Mouse (Mus musculus) heart, embryonic 16.5 days (tissue): ENCODE results near the gene Snapin. TPM values are rescaled to one million over a fixed set of nuclear protein-coding genes. Genes with fewer than 3 reads are reported as not detected.
A peak's percentile ranks its signal among the peaks of the same experiment; 100 is the strongest.

Source experiments
- ATAC-seq: fragments of 200-750 bp; cut with Nextera tagmentation; replicated peaks from 2 replicates; pipeline ENCODE4 v1.8.0; 2017; ENCODE audit warnings: moderate number of reproducible peaks; ENCODE audit not compliant: insufficient read depth, low FRiP score; ENCODE audit errors: extremely low read depth
- H3K27ac ChIP-seq: fragments of 300-500 bp; sonication (generic); 2 replicates; pipeline ENCODE4 v1.5.1; 2014; ENCODE audit warnings: mild to moderate bottlenecking, low read length, control low read depth, moderate library complexity
- H3K27me3 ChIP-seq: fragments of 300-500 bp; sonication (generic); 2 replicates; pipeline ENCODE4 v1.6.1; 2014; ENCODE audit warnings: low read length, mixed read lengths; ENCODE audit not compliant: control insufficient read depth, insufficient read depth
- H3K36me3 ChIP-seq: fragments of 300-500 bp; sonication (generic); 2 replicates; pipeline ENCODE4 v1.6.1; 2014; ENCODE audit not compliant: control insufficient read depth, insufficient read depth
- H3K4me1 ChIP-seq: fragments of 300-500 bp; sonication (generic); 2 replicates; pipeline ENCODE4 v1.6.1; 2014; ENCODE audit warnings: low read length, mixed read lengths; ENCODE audit not compliant: control insufficient read depth, insufficient read depth
- H3K4me2 ChIP-seq: fragments of 300-500 bp; sonication (generic); 2 replicates; pipeline ENCODE4 v1.6.1; 2014; ENCODE audit warnings: low read depth, mild to moderate bottlenecking, control low read depth, low read length
- H3K4me3 ChIP-seq: fragments of 300-500 bp; sonication (generic); 2 replicates; pipeline ENCODE4 v1.5.1; 2014; ENCODE audit warnings: mild to moderate bottlenecking, control low read depth, low read length
- H3K9ac ChIP-seq: fragments of 300-500 bp; sonication (generic); 2 replicates; pipeline ENCODE4 v1.6.1; 2014; ENCODE audit warnings: low read length, control low read depth
- H3K9me3 ChIP-seq: fragments of 300-500 bp; sonication (generic); replicated peaks from 2 replicates; pipeline ENCODE4 v1.6.1; 2016; ENCODE audit warnings: low read length; ENCODE audit not compliant: control insufficient read depth
- WGBS: fragments of 180-500 bp; shearing (Covaris S2); extraction: QIAGEN DNeasy Blood & Tissue Kit; methylation state at CpG from one replicate; pipeline ENCODE4 v1.1.7; 2014; 5-methylcytosine and 5-hydroxymethylcytosine counted together
- polyA plus RNA-seq: library from polyadenylated mRNA; unstranded; fragments of >200 nt; fragmentation: Nextera tagmentation; extraction: Ambion mirVana; gene quantifications from 2 replicates; pipeline ENCODE4 v1.2.1, GENCODE M21; 2015

The Snapin gene
- 76.1 and 88.9 TPM in 2 replicates for polyA plus RNA-seq

GRCm38 (mm10) chr3:90490696-90491256 lies at the start of gene Snapin:
Snapin (minus strand) TSS chr3:90491033.
- H3K36me3 ChIP-seq = peaks cover 25% of the 10 kb centered on the region
- ATAC-seq = peak; percentile 97
- under 1% methylated on average over 37 of the region's 37 CpGs for WGBS

GRCm38 (mm10) chr3:90537905-90538296 lies 47.1 kb upstream of the Snapin start:
- peak overlapping the region; percentile 58; the same call in 1 of the 2 replicates for H3K9ac ChIP-seq
- H3K27me3 ChIP-seq = no peaks in the 10 kb centered on the region
- H3K4me2 ChIP-seq = peak overlapping the region; percentile 31
- no peak for ATAC-seq
- H3K4me3 ChIP-seq = peak overlapping the region; percentile 26
- no peaks in the 10 kb centered on the region for H3K36me3 ChIP-seq
- H3K27ac ChIP-seq = peak overlapping the region; percentile 19; the same call in 1 of the 2 replicates
- H3K4me1 ChIP-seq = peaks cover 8% of the 10 kb centered on the region; the same call in 1 of the 2 replicates
- no peaks in the 10 kb centered on the region for H3K9me3 ChIP-seq
- WGBS = 71% methylated on average over 5 of the region's 5 CpGs

More at GRCm38 (mm10) chr3:90490696-90491256, at the start of gene Snapin:
- Histone ChIP-seq H3K4me3 (peak within 1 kb of the TSS; percentile 85), H3K4me2 (peak within 1 kb of the TSS; percentile 66), H3K4me1 (peaks cover 5% of the 10 kb centered on the region), H3K9ac (peak within 1 kb of the TSS; percentile 89), H3K27me3 (no peaks in the 10 kb centered on the region), H3K27ac (peak within 1 kb of the TSS; percentile 65), H3K9me3 (no peaks in the 10 kb centered on the region)

DNA sequence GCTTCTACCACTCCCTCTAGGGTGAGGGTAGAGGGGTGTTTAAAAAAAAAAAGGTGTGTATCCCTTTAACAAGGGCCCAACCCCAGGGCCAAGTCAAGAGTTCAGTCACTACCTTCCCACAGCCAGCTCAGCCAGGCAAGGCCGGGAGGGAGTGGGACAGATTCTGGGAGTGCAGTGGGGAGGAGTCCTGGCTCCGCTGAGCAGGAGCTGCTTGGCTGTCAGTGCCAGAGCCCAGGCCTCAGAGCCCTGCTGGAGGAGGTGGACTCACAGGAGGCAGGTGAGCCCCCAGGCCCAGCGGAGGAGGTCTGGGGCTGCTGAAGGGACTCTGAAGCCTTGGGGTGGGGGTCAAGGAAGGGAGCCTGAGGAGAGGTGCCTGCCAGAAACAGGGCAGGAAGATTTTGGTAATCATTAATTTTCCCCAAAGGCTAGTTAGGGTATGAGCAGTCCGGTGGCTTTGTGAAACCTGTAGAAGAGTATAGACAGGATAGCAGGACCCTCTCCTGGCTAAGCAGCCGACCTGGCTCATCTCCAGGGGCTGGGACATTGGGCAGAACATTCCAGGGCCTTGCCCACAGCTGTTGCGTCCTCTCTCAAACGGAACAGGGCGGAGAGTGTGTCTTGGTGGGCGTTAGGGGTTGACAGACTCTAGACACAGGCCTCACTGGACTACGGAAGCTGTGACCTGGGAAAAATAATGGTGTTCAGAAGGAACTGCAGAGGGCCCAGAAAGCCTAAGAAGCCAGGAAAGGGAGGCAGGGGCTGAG lies 46.5 kb upstream of the Snapin start, which contains the start of gene S100a16:
TSS of gene S100a16 (plus strand) at position 114 of the 764 bp plus-strand sequence.
- 41% methylated on average over 10 of the region's 10 CpGs for WGBS
- no peaks in the 10 kb centered on the region for H3K27me3 ChIP-seq
- peak; percentile 76 for ATAC-seq
- H3K4me2 ChIP-seq = peak within 1 kb of the TSS; percentile 31
- peak within 1 kb of the TSS; percentile 58 for H3K9ac ChIP-seq
- no peaks in the 10 kb centered on the region for H3K9me3 ChIP-seq
- peak within 1 kb of the TSS; percentile 19; the same call in 1 of the 2 replicates for H3K27ac ChIP-seq
- no peaks in the 10 kb centered on the region for H3K36me3 ChIP-seq
- H3K4me1 ChIP-seq = peaks cover 8% of the 10 kb centered on the region; the same call in 1 of the 2 replicates
- peak within 1 kb of the TSS; percentile 26 for H3K4me3 ChIP-seq

- peaks cover 4% of the 10 kb centered on the region; the same call in 1 of the 2 replicates for H3K4me1 ChIP-seq
- H3K27me3 ChIP-seq = no peaks in the 10 kb centered on the region
- no peak overlapping the region for H3K27ac ChIP-seq
- WGBS = 62% methylated on average over 1 of the region's 1 CpGs
- H3K4me3 ChIP-seq = no peak overlapping the region
- H3K36me3 ChIP-seq = no peaks in the 10 kb centered on the region
- no peak overlapping the region for H3K9ac ChIP-seq
- no peak for ATAC-seq
- no peak overlapping the region for H3K4me2 ChIP-seq
- H3K9me3 ChIP-seq = no peaks in the 10 kb centered on the region
These were observed 44.6 kb upstream of the Snapin start for GRCm38 (mm10) chr3:90535446-90535845.

- no peaks in the 10 kb centered on the region for H3K4me1 ChIP-seq
- H3K27ac ChIP-seq = no peak overlapping the region
- H3K27me3 ChIP-seq = no peaks in the 10 kb centered on the region
- no peak for ATAC-seq
- H3K4me2 ChIP-seq = no peak overlapping the region
- H3K9me3 ChIP-seq = no peaks in the 10 kb centered on the region
- H3K9ac ChIP-seq = no peak overlapping the region
- H3K4me3 ChIP-seq = no peak overlapping the region
- WGBS = 68% methylated on average over 5 of the region's 5 CpGs
- no peaks in the 10 kb centered on the region for H3K36me3 ChIP-seq
These were observed 40.9 kb upstream of the Snapin start for GRCm38 (mm10) chr3:90531713-90532112.

- no peak overlapping the region for H3K4me3 ChIP-seq
These were observed 36.5 kb upstream of the Snapin start for GRCm38 (mm10) chr3:90527291-90527873.

GRCm38 (mm10) chr3:90526580-90526979 lies 35.7 kb upstream of the Snapin start, which contains the start of gene S100a14:
S100a14 (plus strand) TSS chr3:90526856.
- Histone ChIP-seq H3K27ac (no peak within 1 kb of the TSS), H3K9me3 (peaks cover 4% of the 10 kb centered on the region; the same call in 1 of the 2 replicates), H3K4me3 (no peak within 1 kb of the TSS), H3K4me2 (no peak within 1 kb of the TSS), H3K4me1 (no peaks in the 10 kb centered on the region; the same call in 1 of the 2 replicates), H3K9ac (no peak within 1 kb of the TSS), H3K36me3 (peaks cover 5% of the 10 kb centered on the region), H3K27me3 (no peaks in the 10 kb centered on the region)
- peak; percentile 59 for ATAC-seq
- 31% methylated on average over 5 of the region's 5 CpGs for WGBS

More at GRCm38 (mm10) chr3:90527291-90527873, 36.5 kb upstream of the Snapin start:
- Histone ChIP-seq H3K4me1 (no peaks in the 10 kb centered on the region; the same call in 1 of the 2 replicates), H3K9ac (no peak overlapping the region), H3K4me2 (no peak overlapping the region), H3K27me3 (no peaks in the 10 kb centered on the region), H3K27ac (no peak overlapping the region), H3K9me3 (peaks cover 4% of the 10 kb centered on the region; the same call in 1 of the 2 replicates), H3K36me3 (peaks cover 5% of the 10 kb centered on the region)
- WGBS = 79% methylated on average over 7 of the region's 7 CpGs
- no peak for ATAC-seq

GRCm38 (mm10) chr3:90526076-90526475 lies 35.2 kb upstream of the Snapin start:
- Histone ChIP-seq H3K36me3 (peaks cover 5% of the 10 kb centered on the region), H3K9me3 (peaks cover 4% of the 10 kb centered on the region; the same call in 1 of the 2 replicates), H3K4me2 (no peak overlapping the region), H3K4me1 (no peaks in the 10 kb centered on the region; the same call in 1 of the 2 replicates), H3K4me3 (no peak overlapping the region), H3K27me3 (no peaks in the 10 kb centered on the region), H3K9ac (no peak overlapping the region), H3K27ac (no peak overlapping the region)
- no peak for ATAC-seq
- WGBS = 73% methylated on average over 2 of the region's 2 CpGs
